In the genomic region with DNA sequence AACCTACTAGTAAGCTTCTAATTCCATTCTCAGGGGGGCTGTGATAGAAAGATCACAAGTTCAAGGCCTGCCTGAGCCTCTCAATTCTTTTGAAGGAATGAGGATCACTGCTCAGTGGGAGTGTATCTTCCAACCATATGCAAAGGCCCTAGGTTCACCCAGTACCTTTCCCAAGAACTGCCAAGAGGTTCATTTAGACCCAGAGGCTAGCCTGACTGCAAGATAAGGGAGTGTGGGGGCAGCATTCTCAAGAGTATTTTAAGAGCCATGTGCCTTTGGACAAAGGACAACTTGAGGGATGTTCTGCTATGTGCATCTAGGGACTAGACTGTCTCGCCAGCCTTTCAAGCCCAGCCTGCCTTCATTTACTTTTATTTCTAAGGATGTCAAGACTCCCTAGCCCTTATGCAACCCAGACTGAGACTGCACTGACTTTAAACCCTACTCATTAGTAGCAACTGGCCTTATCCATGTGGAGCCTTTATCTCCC, we compare ENCODE assay signal across 8 mouse cellular contexts. TPM values are rescaled to one million over a fixed set of nuclear protein-coding genes. Genes with fewer than 3 reads are reported as not detected.
DNase-seq lines count a peak whose midpoint lies in the region; ATAC-seq and TF ChIP-seq lines count a peak whose summit lies in the region.

No protein-coding gene starts in this region.

- H3K36me3 ChIP-seq in lung, embryonic 14.5 days (ENCODE audit: insufficient read depth) = peaks cover 82% of the 10 kb centered on the region
- H3K36me3 ChIP-seq in embryonic facial prominence, embryonic 15.5 days = peaks cover 51% of the 10 kb centered on the region
- H3K36me3 ChIP-seq in liver, embryonic 11.5 days (ENCODE audit: control insufficient read depth, insufficient read depth, low read length) = peaks cover 33% of the 10 kb centered on the region
- peaks cover 21% of the 10 kb centered on the region; the same call in 1 of the 2 replicates for H3K36me3 ChIP-seq in stomach, postnatal 0 days (ENCODE audit: control insufficient read depth, insufficient read depth, low read length)

- DNase-seq in lung, embryonic 14.5 days = peak; percentile 66
- DNase-seq in lung, adult 18-20 months = no peak
- DNase-seq in liver, embryonic 11.5 days (ENCODE audit: low spot score) = peak; percentile 72
- DNase-seq in stomach, postnatal 0 days (ENCODE audit: low spot score) = peak; percentile 23
- DNase-seq in urinary bladder, postnatal 10 days (ENCODE audit: low spot score) = no peak
- no peak for DNase-seq in thymus, postnatal 10 days (ENCODE audit: low spot score in 2 of 2)
- no peak for DNase-seq in gastrocnemius, adult 2 months

- no peak overlapping the region for H3K9ac ChIP-seq in lung, embryonic 14.5 days
- H3K9ac ChIP-seq in embryonic facial prominence, embryonic 15.5 days = no peak overlapping the region
- no peak overlapping the region for H3K9ac ChIP-seq in liver, embryonic 11.5 days (ENCODE audit: low read depth, low read length)
- no peak overlapping the region for H3K9ac ChIP-seq in stomach, postnatal 0 days (ENCODE audit: low read length)

- no peak for TF ChIP-seq CTCF in lung, embryonic 14.5 days (IDR thresholded peaks at IDR 0.05; ENCODE audit: low read depth)
- 0 out of 2 replicates have a peak, but pooled peaks have one; percentile 2 for TF ChIP-seq CTCF in stomach, postnatal 0 days (IDR thresholded peaks at IDR 0.05; ENCODE audit: low read depth)
- no peak for TF ChIP-seq CTCF in gastrocnemius, adult 2 months (IDR thresholded peaks at IDR 0.05)

- H3K4me2 ChIP-seq in lung, embryonic 14.5 days = no peak overlapping the region
- no peak overlapping the region for H3K4me2 ChIP-seq in embryonic facial prominence, embryonic 15.5 days (replicated peaks)
- no peak overlapping the region for H3K4me2 ChIP-seq in liver, embryonic 11.5 days
- H3K4me2 ChIP-seq in stomach, postnatal 0 days (replicated peaks; ENCODE audit: low read depth) = no peak overlapping the region

- H3K27ac ChIP-seq in lung, embryonic 14.5 days (ENCODE audit: low read depth) = no peak overlapping the region
- H3K27ac ChIP-seq in embryonic facial prominence, embryonic 15.5 days (replicated peaks) = peak overlapping the region; percentile 17; the same call in 1 of the 2 replicates
- peak overlapping the region; percentile 9 for H3K27ac ChIP-seq in liver, embryonic 11.5 days (ENCODE audit: low read depth, low read length)
- peak overlapping the region; percentile 9; the same call in 1 of the 2 replicates for H3K27ac ChIP-seq in stomach, postnatal 0 days (replicated peaks)
- no peak overlapping the region for H3K27ac ChIP-seq in gastrocnemius, adult 2 months

- no peaks in the 10 kb centered on the region for H3K4me1 ChIP-seq in lung, embryonic 14.5 days (ENCODE audit: insufficient read depth)
- peaks cover 4% of the 10 kb centered on the region; the same call in 1 of the 2 replicates for H3K4me1 ChIP-seq in embryonic facial prominence, embryonic 15.5 days
- H3K4me1 ChIP-seq in liver, embryonic 11.5 days (replicated peaks; ENCODE audit: control insufficient read depth, insufficient read depth, low read length) = peaks cover 4% of the 10 kb centered on the region; the same call in 1 of the 2 replicates
- no peaks in the 10 kb centered on the region for H3K4me1 ChIP-seq in stomach, postnatal 0 days (replicated peaks; ENCODE audit: control insufficient read depth, insufficient read depth)

- intact Hi-C loops in gastrocnemius, adult 2 months (cut with DNase I) = loop anchor here (2.0 kb wide), 2 partner anchors 50 to 76 kb away; no protein-coding TSS in a partner anchor

- ATAC-seq in lung, embryonic 14.5 days (ENCODE audit: insufficient read depth) = peak; percentile 36
- no peak for ATAC-seq in embryonic facial prominence, embryonic 15.5 days (ENCODE audit: insufficient number of reproducible peaks, low FRiP score, low TSS enrichment, low read depth)
- peak; percentile 58 for ATAC-seq in liver, embryonic 11.5 days (replicated peaks; ENCODE audit: low FRiP score)
- no peak for ATAC-seq in stomach, postnatal 0 days (ENCODE audit: low FRiP score, low TSS enrichment)

- H3K27me3 ChIP-seq in lung, embryonic 14.5 days (ENCODE audit: insufficient read depth, low read length) = no peaks in the 10 kb centered on the region
- H3K27me3 ChIP-seq in embryonic facial prominence, embryonic 15.5 days = no peaks in the 10 kb centered on the region
- H3K27me3 ChIP-seq in liver, embryonic 11.5 days (replicated peaks; ENCODE audit: control insufficient read depth, insufficient read depth, low read length) = no peaks in the 10 kb centered on the region
- no peaks in the 10 kb centered on the region for H3K27me3 ChIP-seq in stomach, postnatal 0 days (ENCODE audit: control insufficient read depth, insufficient read depth, low read length)

- no peaks in the 10 kb centered on the region for H3K9me3 ChIP-seq in lung, embryonic 14.5 days (ENCODE audit: low read depth, low read length)
- H3K9me3 ChIP-seq in embryonic facial prominence, embryonic 15.5 days (replicated peaks) = no peaks in the 10 kb centered on the region
- H3K9me3 ChIP-seq in liver, embryonic 11.5 days (ENCODE audit: control insufficient read depth, low read length) = no peaks in the 10 kb centered on the region
- no peaks in the 10 kb centered on the region for H3K9me3 ChIP-seq in stomach, postnatal 0 days (ENCODE audit: control insufficient read depth, low read length)

- TF ChIP-seq EP300 in stomach, postnatal 0 days (optimal IDR thresholded peaks at IDR 0.05) = no peak

- 12% methylated on average over 1 of the region's 1 CpGs for WGBS in lung, embryonic 14.5 days
- 26% methylated on average over 1 of the region's 1 CpGs for WGBS in embryonic facial prominence, embryonic 15.5 days
- 3% methylated on average over 1 of the region's 1 CpGs for WGBS in liver, embryonic 11.5 days
- 24% methylated on average over 1 of the region's 1 CpGs for WGBS in stomach, postnatal 0 days

- no peak overlapping the region for H3K4me3 ChIP-seq in lung, embryonic 14.5 days (ENCODE audit: low read depth, low read length)
- no peak overlapping the region for H3K4me3 ChIP-seq in embryonic facial prominence, embryonic 15.5 days (replicated peaks)
- H3K4me3 ChIP-seq in liver, embryonic 11.5 days (ENCODE audit: low read depth, low read length) = no peak overlapping the region
- no peak overlapping the region for H3K4me3 ChIP-seq in stomach, postnatal 0 days (ENCODE audit: low read depth, low read length)
- no peak overlapping the region for H3K4me3 ChIP-seq in gastrocnemius, adult 2 months

RNA-seq across cellular contexts. Expression of a gene that starts 12.4 kb away (rescaled TPM):
- polyA plus RNA-seq in lung, embryonic 14.5 days (2014; fragmentation: Nextera tagmentation; extraction: Ambion mirVana) = 5,431 and 5,487 TPM in 2 replicates
- 5,028 and 5,329 TPM in 2 replicates for polyA plus RNA-seq in embryonic facial prominence, embryonic 15.5 days (2015; fragmentation: Nextera tagmentation; extraction: Ambion mirVana)
- polyA plus RNA-seq in liver, embryonic 11.5 days (2014; fragmentation: Nextera tagmentation; extraction: Ambion mirVana) = 4,536 and 4,551 TPM in 2 replicates
- polyA plus RNA-seq in stomach, postnatal 0 days (2015; fragmentation: Nextera tagmentation; extraction: Ambion mirVana) = 2,673 and 2,818 TPM in 2 replicates
- 100 to 1,000 TPM; 390 to 557 TPM for total RNA-seq in gastrocnemius, adult 2 months (2021)

RNA-seq across cellular contexts. Expression of a gene that starts 28.0 kb away (rescaled TPM):
- 0.38 and 1.0 TPM in 2 replicates for polyA plus RNA-seq in lung, embryonic 14.5 days (2014; fragmentation: Nextera tagmentation; extraction: Ambion mirVana)
- polyA plus RNA-seq in embryonic facial prominence, embryonic 15.5 days (2015; fragmentation: Nextera tagmentation; extraction: Ambion mirVana) = 0.88 and 1.1 TPM in 2 replicates
- 0.96 and 1.2 TPM in 2 replicates for polyA plus RNA-seq in liver, embryonic 11.5 days (2014; fragmentation: Nextera tagmentation; extraction: Ambion mirVana)
- 0.72 and 1.1 TPM in 2 replicates for polyA plus RNA-seq in stomach, postnatal 0 days (2015; fragmentation: Nextera tagmentation; extraction: Ambion mirVana)
- total RNA-seq in gastrocnemius, adult 2 months (2021) = not detected

RNA-seq across cellular contexts. Expression of a gene that starts 28.6 kb away (rescaled TPM):
- 25.0 and 26.8 TPM in 2 replicates for polyA plus RNA-seq in lung, embryonic 14.5 days (2014; fragmentation: Nextera tagmentation; extraction: Ambion mirVana)
- polyA plus RNA-seq in embryonic facial prominence, embryonic 15.5 days (2015; fragmentation: Nextera tagmentation; extraction: Ambion mirVana) = 21.2 and 23.6 TPM in 2 replicates
- 43.0 and 44.4 TPM in 2 replicates for polyA plus RNA-seq in liver, embryonic 11.5 days (2014; fragmentation: Nextera tagmentation; extraction: Ambion mirVana)
- 11.7 and 12.1 TPM in 2 replicates for polyA plus RNA-seq in stomach, postnatal 0 days (2015; fragmentation: Nextera tagmentation; extraction: Ambion mirVana)
- 10 to 100 TPM; 19.8 to 22.0 TPM for total RNA-seq in gastrocnemius, adult 2 months (2021)

RNA-seq across cellular contexts. Expression of a gene that starts 33.5 kb away (rescaled TPM):
- 3.1 and 3.4 TPM in 2 replicates for polyA plus RNA-seq in lung, embryonic 14.5 days (2014; fragmentation: Nextera tagmentation; extraction: Ambion mirVana)
- 2.5 and 3.3 TPM in 2 replicates for polyA plus RNA-seq in embryonic facial prominence, embryonic 15.5 days (2015; fragmentation: Nextera tagmentation; extraction: Ambion mirVana)
- polyA plus RNA-seq in liver, embryonic 11.5 days (2014; fragmentation: Nextera tagmentation; extraction: Ambion mirVana) = 0.85 and 1.3 TPM in 2 replicates
- polyA plus RNA-seq in stomach, postnatal 0 days (2015; fragmentation: Nextera tagmentation; extraction: Ambion mirVana) = 1.4 and 1.6 TPM in 2 replicates
- under 1 TPM; 0.08 to 0.11 TPM for total RNA-seq in gastrocnemius, adult 2 months (2021)

Comparison
In these comparisons a context has a peak if more than half of its experiments do, and no peak if none do; other contexts are left out.
1. DNase-seq: peak in lung, embryonic 14.5 days (single experiment), liver, embryonic 11.5 days (single experiment) and stomach, postnatal 0 days (single experiment); none in lung, adult 18-20 months (0 of 2), urinary bladder, postnatal 10 days (single experiment), thymus, postnatal 10 days (0 of 2) and gastrocnemius, adult 2 months (single experiment).
2. ATAC-seq: peak in lung, embryonic 14.5 days (single experiment) and liver, embryonic 11.5 days (single experiment); none in embryonic facial prominence, embryonic 15.5 days (single experiment) and stomach, postnatal 0 days (single experiment).
3. H3K27ac ChIP-seq: peak in embryonic facial prominence, embryonic 15.5 days (single experiment), liver, embryonic 11.5 days (single experiment) and stomach, postnatal 0 days (single experiment); none in lung, embryonic 14.5 days (single experiment) and gastrocnemius, adult 2 months (single experiment).